Mouse (Mus musculus): ENCODE data around the gene Irf2bpl. TPM values are rescaled to one million over a fixed set of nuclear protein-coding genes. Genes with fewer than 3 reads are reported as not detected.
A peak's percentile ranks its signal among the peaks of the same experiment; 100 is the strongest.

The Irf2bpl gene
- total and polyA plus RNA-seq, 2 experiments, result 6.8 to 10.8 TPM

GRCm38 (mm10) chr12:86918983-86919722 lies 34.6 kb upstream of the Irf2bpl start:
- Histone ChIP-seq H3K4me1 (ENCODE audit: control insufficient read depth, insufficient read depth, low read length) (peaks cover 28% of the 10 kb centered on the region), H3K4me3 (ENCODE audit: insufficient read depth, low read depth, low read length) (no peak overlapping the region), H3K27ac (replicated peaks; ENCODE audit: insufficient read depth, low read depth, low read length) (peak overlapping the region; percentile 40), H3K36me3 (ENCODE audit: control insufficient read depth, insufficient read depth, low read length) (no peaks in the 10 kb centered on the region), H3K27me3 (ENCODE audit: control insufficient read depth, insufficient read depth, low read length) (no peaks in the 10 kb centered on the region), H3K9ac (ENCODE audit: low read depth, low read length) (no peak overlapping the region), H3K79me2 (ENCODE audit: control insufficient read depth, insufficient read depth, low read length) (no peaks in the 10 kb centered on the region)
- TF ChIP-seq POLR2A (IDR thresholded peaks at IDR 0.05; ENCODE audit: extremely low read depth, insufficient read depth, low read length) (no peak), CTCF (IDR thresholded peaks at IDR 0.05; ENCODE audit: low read depth, low read length) (no peak)
- WGBS, result 73% methylated on average over 17 of the region's 17 CpGs
- no peak for DNase-seq (ENCODE audit: extremely low read depth, low read depth, low spot score)

GRCm38 (mm10) chr12:86918361-86918967 lies 33.9 kb upstream of the Irf2bpl start:
- Histone ChIP-seq H3K36me3 (ENCODE audit: control insufficient read depth, insufficient read depth, low read length) (no peaks in the 10 kb centered on the region), H3K4me3 (ENCODE audit: insufficient read depth, low read depth, low read length) (no peak overlapping the region), H3K9ac (ENCODE audit: low read depth, low read length) (peak overlapping the region; percentile 7; the same call in 1 of the 2 replicates), H3K27me3 (ENCODE audit: control insufficient read depth, insufficient read depth, low read length) (no peaks in the 10 kb centered on the region), H3K79me2 (ENCODE audit: control insufficient read depth, insufficient read depth, low read length) (no peaks in the 10 kb centered on the region), H3K4me1 (ENCODE audit: control insufficient read depth, insufficient read depth, low read length) (peaks cover 26% of the 10 kb centered on the region), H3K27ac (replicated peaks; ENCODE audit: insufficient read depth, low read depth, low read length) (peak overlapping the region; percentile 61)
- peak; percentile 93 for DNase-seq (ENCODE audit: extremely low read depth, low read depth, low spot score)
- WGBS, result 12% methylated on average over 11 of the region's 11 CpGs
- no peak for TF ChIP-seq POLR2A (IDR thresholded peaks at IDR 0.05; ENCODE audit: extremely low read depth, insufficient read depth, low read length)
- no peak for TF ChIP-seq CTCF (IDR thresholded peaks at IDR 0.05; ENCODE audit: low read depth, low read length)

- Histone ChIP-seq H3K27ac (replicated peaks; ENCODE audit: insufficient read depth, low read depth, low read length) (0 out of 2 replicates have a peak overlapping the region, but pooled peaks have one; percentile 4), H3K4me1 (ENCODE audit: control insufficient read depth, insufficient read depth, low read length) (peaks cover 23% of the 10 kb centered on the region)
- WGBS, result 78% methylated on average over 7 of the region's 7 CpGs
Measured at GRCm38 (mm10) chr12:86916796-86917573, 32.4 kb upstream of the Irf2bpl start.

GRCm38 (mm10) chr12:86915617-86916016 lies 31.0 kb upstream of the Irf2bpl start:
- Histone ChIP-seq H3K4me3 (ENCODE audit: insufficient read depth, low read depth, low read length) (no peak overlapping the region), H3K27me3 (ENCODE audit: control insufficient read depth, insufficient read depth, low read length) (no peaks in the 10 kb centered on the region), H3K36me3 (ENCODE audit: control insufficient read depth, insufficient read depth, low read length) (no peaks in the 10 kb centered on the region), H3K9ac (ENCODE audit: low read depth, low read length) (no peak overlapping the region), H3K4me1 (ENCODE audit: control insufficient read depth, insufficient read depth, low read length) (peaks cover 23% of the 10 kb centered on the region), H3K79me2 (ENCODE audit: control insufficient read depth, insufficient read depth, low read length) (no peaks in the 10 kb centered on the region), H3K27ac (replicated peaks; ENCODE audit: insufficient read depth, low read depth, low read length) (no peak overlapping the region)
- DNase-seq (ENCODE audit: extremely low read depth, low read depth, low spot score), result peak; percentile 68
- TF ChIP-seq POLR2A (IDR thresholded peaks at IDR 0.05; ENCODE audit: extremely low read depth, insufficient read depth, low read length), result no peak
- no peak for TF ChIP-seq CTCF (IDR thresholded peaks at IDR 0.05; ENCODE audit: low read depth, low read length)
- WGBS, result 50% methylated on average over 7 of the region's 7 CpGs

More at GRCm38 (mm10) chr12:86916796-86917573, 32.4 kb upstream of the Irf2bpl start:
- Histone ChIP-seq H3K27me3 (ENCODE audit: control insufficient read depth, insufficient read depth, low read length) (no peaks in the 10 kb centered on the region), H3K79me2 (ENCODE audit: control insufficient read depth, insufficient read depth, low read length) (no peaks in the 10 kb centered on the region), H3K4me3 (ENCODE audit: insufficient read depth, low read depth, low read length) (no peak overlapping the region), H3K9ac (ENCODE audit: low read depth, low read length) (no peak overlapping the region), H3K36me3 (ENCODE audit: control insufficient read depth, insufficient read depth, low read length) (no peaks in the 10 kb centered on the region)
- peak; percentile 48 for DNase-seq (ENCODE audit: extremely low read depth, low read depth, low spot score)
- TF ChIP-seq CTCF (IDR thresholded peaks at IDR 0.05; ENCODE audit: low read depth, low read length), result no peak
- TF ChIP-seq POLR2A (IDR thresholded peaks at IDR 0.05; ENCODE audit: extremely low read depth, insufficient read depth, low read length), result no peak

GRCm38 (mm10) chr12:86914756-86915155 lies 30.2 kb upstream of the Irf2bpl start:
- no peak for DNase-seq (ENCODE audit: extremely low read depth, low read depth, low spot score)
- H3K4me3 ChIP-seq (ENCODE audit: insufficient read depth, low read depth, low read length), result no peak overlapping the region
- H3K4me1 ChIP-seq (ENCODE audit: control insufficient read depth, insufficient read depth, low read length), result peaks cover 23% of the 10 kb centered on the region
- TF ChIP-seq POLR2A (IDR thresholded peaks at IDR 0.05; ENCODE audit: extremely low read depth, insufficient read depth, low read length), result no peak
- no peak for TF ChIP-seq CTCF (IDR thresholded peaks at IDR 0.05; ENCODE audit: low read depth, low read length)
- H3K36me3 ChIP-seq (ENCODE audit: control insufficient read depth, insufficient read depth, low read length), result no peaks in the 10 kb centered on the region
- no peak overlapping the region for H3K9ac ChIP-seq (ENCODE audit: low read depth, low read length)
- H3K27me3 ChIP-seq (ENCODE audit: control insufficient read depth, insufficient read depth, low read length), result no peaks in the 10 kb centered on the region
- no peaks in the 10 kb centered on the region for H3K79me2 ChIP-seq (ENCODE audit: control insufficient read depth, insufficient read depth, low read length)
- whole genome bisulfite sequencing, result 71% methylated on average over 6 of the region's 6 CpGs
- no peak overlapping the region for H3K27ac ChIP-seq (replicated peaks; ENCODE audit: insufficient read depth, low read depth, low read length)
